Mouse (Mus musculus) heart, adult 2 months (tissue): ENCODE measurements around the gene Cldn18.

Experiments
- CTCF ChIP-seq: fragments of 200-600 bp; IDR thresholded peaks from 2 replicates; pipeline ENCODE4 v1.8.1; 2022; ENCODE audit warnings: antibody characterized with exemption, mild to moderate bottlenecking, moderate library complexity
- EP300 ChIP-seq: fragments of 200-500 bp; IDR thresholded peaks from 2 replicates; pipeline ENCODE4 v1.6.1; 2011; ENCODE audit warnings: low read depth, low read length, control low read depth; ENCODE audit not compliant: insufficient read depth

DNA sequence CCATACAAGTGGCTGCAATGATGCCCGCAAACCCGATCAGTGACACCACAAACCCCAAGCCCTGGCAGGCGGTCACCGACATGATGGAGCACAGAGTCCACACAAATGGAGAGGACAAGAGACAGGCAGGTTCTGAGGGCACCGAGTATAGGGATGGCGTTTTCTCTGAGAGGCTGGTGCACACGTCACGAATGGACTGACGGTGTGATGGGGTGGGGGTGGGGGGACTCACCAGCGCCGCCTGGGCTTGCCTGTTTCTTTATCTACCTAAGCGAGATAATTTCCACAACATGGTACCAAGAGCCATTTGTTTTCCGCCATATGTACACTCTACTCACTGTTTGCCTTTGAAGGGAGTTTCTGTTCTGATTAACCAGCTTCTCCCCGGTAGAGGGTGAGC, at the start of gene Cldn18:
- TF ChIP-seq CTCF (no peak), EP300 (no peak)
